Mouse (Mus musculus) thymus, adult 2 months (tissue): ENCODE measurements around the gene Far2.

Experiments
- CTCF ChIP-seq: fragments of 200-500 bp; IDR thresholded peaks from 2 replicates; pipeline ENCODE4 v1.5.1; 2012; ENCODE audit warnings: mild to moderate bottlenecking, control low read depth, low read length, moderate library complexity, borderline replicate concordance; ENCODE audit not compliant: control insufficient read depth, poor library complexity, insufficient read depth; ENCODE audit errors: extremely low read depth
- POLR2A ChIP-seq: fragments of 200-500 bp; IDR thresholded peaks from 2 replicates; pipeline ENCODE4 v1.6.1; 2012; ENCODE audit warnings: mild to moderate bottlenecking, low read length, control low read depth, moderate library complexity; ENCODE audit not compliant: control insufficient read depth, poor library complexity, insufficient read depth; ENCODE audit errors: extremely low read depth

DNA sequence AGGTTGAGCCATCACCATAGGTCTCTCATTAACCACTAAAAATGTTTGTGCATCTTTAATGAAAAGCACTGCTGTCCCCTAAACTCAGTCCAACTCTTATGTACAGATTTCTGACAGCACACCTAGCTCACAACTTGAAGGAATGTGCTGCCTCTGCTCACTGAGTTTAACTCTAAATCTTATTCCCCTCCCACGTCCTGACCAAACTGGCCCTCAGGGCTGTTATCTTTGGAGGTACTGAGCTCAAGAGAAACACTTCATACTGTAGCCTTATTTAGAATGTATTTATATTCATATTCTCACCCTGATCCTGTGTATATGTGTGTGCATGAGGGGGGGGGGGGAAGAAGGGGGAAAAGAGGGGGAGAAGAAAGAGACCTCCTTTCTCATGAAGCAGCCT lies 160.5 kb downstream of the Far2 start:
- TF ChIP-seq POLR2A (no peak), CTCF (no peak)
